Mouse (Mus musculus): Measurements from ENCODE around the gene Slc15a2.

- TF ChIP-seq POLR2A (IDR thresholded peaks at IDR 0.05; ENCODE audit: insufficient read depth, low read length) (no peak), CTCF (IDR thresholded peaks at IDR 0.05; ENCODE audit: low read depth, low read length) (no peak)
Measured at GRCm38 (mm10) chr16:36770191-36770771, 14.5 kb downstream of the Slc15a2 start.
